Mouse (Mus musculus) lung, adult 18-20 months (tissue): Measurements from ENCODE around the gene Pkmyt1.

Experiments used
- DNase-seq, 2 experiments: peaks; one replicate each; pipeline ENCODE4 v3.0.0; 2022; ENCODE audit warnings: mixed read lengths in 2 of 2

The Pkmyt1 gene

GRCm38 (mm10) chr17:23725999-23726757 is at the start of gene Pkmyt1:
Gene Pkmyt1, plus strand, starts transcription at chr17:23726336.
- DNase-seq, result peak; percentile 94 to 96

DNA sequence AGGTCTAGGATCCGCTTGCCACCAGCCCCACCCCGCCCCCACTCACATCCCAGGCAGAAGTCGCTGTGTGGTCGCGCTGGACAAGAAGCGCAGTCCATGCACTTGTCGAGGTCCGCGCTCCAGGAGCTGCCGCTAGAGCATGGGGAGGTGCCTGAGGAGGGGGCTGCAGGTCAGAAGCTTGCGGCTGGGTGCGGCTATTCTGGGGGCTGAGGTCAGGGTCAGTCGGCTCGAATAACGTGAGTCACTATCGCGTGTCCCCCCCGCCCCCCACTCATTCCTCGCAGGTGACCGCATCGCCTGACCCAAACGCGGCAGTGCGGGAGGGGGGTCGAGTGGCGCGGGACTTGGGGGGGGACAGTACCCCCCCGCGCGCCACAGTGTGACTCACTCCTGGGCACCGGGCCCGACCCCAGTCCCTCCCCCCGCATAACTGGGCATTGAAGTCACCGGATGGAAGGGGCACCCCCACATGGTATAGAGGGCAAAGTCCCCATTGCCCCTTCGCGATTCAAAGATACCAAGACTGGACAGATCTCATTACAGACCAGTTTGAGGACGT is 49.6 kb upstream of the Pkmyt1 start:
- DNase-seq, result peak; percentile 64 to 66

GRCm38 (mm10) chr17:23677236-23677679 is 48.9 kb upstream of the Pkmyt1 start, which contains the start of gene Tnfrsf12a:
Gene Tnfrsf12a, minus strand, starts transcription at chr17:23677468.
- DNase-seq, result peak; percentile 90 to 92

GRCm38 (mm10) chr17:23679127-23679835 is 46.9 kb upstream of the Pkmyt1 start, which contains the start of gene Cldn6:
Gene Cldn6, plus strand, starts transcription at chr17:23679249.
- DNase-seq, result no peak

DNA sequence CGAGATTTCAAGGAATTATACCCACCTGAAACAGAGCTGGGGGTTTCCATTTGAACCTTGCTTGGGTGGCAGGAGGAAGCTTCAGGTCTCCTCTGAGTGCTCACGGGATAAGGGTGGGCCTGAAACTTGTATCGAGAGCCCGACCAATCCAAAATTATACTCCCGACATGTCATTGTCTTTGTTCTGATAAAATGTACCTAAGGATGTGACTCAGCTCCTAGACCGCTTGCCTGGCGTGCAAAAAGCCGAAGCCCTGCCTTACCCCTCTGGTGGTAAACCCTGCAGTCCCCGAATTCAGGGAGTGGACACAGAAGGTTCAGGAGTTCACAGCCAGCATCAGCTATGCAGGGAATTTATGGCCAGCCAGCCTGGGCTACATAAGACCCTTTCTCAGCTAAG is 45.8 kb upstream of the Pkmyt1 start:
- no peak for DNase-seq

GRCm38 (mm10) chr17:23681086-23681485 is 45.0 kb upstream of the Pkmyt1 start:
- peak in 1 of 2 experiments; percentile 31 for DNase-seq

DNA sequence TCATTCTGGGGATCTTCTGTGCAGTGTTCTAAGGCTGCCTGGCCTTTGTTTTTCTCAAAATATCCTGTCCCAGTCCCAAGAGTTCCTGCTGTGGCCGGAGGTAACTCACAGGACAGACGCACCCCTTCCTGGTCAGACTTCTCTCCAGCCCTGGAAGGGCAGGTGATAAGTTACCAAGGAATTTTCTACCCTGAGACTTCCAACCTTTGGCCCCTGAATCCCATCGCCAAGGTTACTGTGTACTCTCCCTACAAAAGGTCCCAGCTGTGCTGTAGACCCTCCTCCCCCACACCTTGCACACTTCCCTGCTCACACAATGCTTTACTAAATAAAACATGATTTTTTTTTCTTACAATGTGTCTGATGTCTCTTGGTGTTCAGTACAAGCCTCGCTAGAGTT is 44.0 kb upstream of the Pkmyt1 start:
- no peak for DNase-seq

GRCm38 (mm10) chr17:23682530-23682929 is 43.6 kb upstream of the Pkmyt1 start:
- DNase-seq, result no peak

DNA sequence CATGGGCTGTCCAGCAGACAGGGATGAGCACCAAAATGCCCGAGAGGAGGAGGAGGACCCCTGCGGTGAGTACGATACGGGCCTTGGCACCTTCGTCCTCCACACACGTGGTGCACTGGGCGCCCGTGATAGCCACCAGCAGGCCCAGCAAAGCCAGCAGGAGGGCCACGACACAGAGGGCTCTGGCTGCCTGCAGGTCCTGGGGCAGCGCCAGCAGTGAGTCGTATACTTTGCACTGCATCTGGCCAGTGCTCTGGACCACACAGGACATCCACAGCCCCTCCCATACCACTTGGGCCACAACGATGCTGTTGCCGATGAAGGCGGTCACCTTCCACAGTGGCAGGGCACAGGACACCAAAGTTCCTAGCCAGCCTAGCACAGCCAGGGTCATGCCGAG is 42.9 kb upstream of the Pkmyt1 start:
- DNase-seq, result no peak

GRCm38 (mm10) chr17:23683856-23684672 is 42.1 kb upstream of the Pkmyt1 start, which contains the start of gene Cldn9:
Gene Cldn9, minus strand, starts transcription at chr17:23684026.
- DNase-seq, result no peak

GRCm38 (mm10) chr17:23694491-23694890 is 31.6 kb upstream of the Pkmyt1 start:
- no peak for DNase-seq

- no peak for DNase-seq
Observed at GRCm38 (mm10) chr17:23695801-23696200, 30.3 kb upstream of the Pkmyt1 start.

DNA sequence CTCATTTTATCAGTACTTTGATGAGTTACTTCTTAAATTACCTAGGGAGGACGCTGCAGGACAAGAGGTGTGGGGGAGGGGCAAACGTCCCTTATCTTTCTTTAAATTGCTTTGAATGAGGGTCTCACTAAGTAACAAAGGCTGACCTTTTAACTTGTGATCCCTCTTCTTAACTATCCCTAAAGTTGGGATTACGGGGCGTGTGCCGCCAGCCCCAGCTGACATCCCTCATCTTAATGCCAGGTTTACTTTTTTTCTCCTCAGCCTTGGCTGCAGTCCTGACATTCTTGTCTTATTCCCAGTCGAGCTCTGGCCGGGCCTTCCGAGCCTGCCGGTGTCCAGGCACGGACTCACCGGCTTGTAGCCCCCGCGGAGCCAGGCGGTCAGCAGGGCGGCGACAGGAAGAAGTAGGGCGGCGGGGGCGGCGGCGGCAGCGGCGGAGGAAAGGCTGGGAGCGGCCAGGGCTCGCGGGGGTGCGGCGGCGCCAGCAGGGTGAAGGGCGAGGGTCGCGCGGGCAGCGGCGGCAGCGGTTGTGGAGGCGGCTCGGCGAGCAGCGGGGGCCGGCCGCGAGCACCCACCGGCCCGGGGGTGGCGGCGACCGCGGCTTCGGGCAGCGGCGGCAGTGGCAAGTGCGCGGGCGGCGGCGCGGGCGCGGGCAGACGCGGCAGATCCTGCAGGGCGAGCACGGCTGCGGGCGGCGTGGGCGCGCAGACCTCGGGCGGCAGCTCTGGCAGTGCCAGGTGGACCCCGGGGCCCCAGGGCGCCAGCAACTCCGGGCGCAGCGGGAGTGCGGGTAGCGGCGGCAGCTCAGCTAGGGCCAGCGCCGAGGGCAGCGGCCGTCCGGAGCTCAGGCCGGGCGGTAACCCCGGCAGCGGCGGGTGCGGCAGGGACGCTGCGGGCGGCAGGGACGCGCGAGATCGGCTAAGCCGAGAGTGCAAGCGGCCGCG is 26.7 kb upstream of the Pkmyt1 start:
- peak; percentile 55 to 56 for DNase-seq

DNA sequence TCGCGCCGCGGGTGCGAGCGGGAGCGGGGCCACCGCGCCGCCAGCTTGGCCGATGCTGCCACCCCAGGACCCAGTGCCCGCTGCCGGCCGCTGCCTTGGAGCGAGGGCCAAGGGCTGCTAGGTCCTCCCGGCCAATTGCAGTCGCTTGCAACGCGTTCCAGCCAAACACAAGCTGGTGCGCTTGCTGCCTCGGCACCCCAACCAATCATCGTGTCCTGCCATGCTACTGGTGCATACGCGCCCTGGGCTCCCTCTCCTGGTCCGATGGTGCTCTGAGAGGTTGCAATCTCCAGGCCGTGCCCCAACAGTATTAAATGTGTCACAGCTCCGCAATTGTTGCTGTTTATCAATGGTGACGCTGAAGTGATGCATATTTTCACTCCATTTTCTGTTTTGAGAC is 26.1 kb upstream of the Pkmyt1 start:
- DNase-seq, result peak; percentile 93 to 95

GRCm38 (mm10) chr17:23703301-23703700 is 22.8 kb upstream of the Pkmyt1 start:
- no peak for DNase-seq

DNA sequence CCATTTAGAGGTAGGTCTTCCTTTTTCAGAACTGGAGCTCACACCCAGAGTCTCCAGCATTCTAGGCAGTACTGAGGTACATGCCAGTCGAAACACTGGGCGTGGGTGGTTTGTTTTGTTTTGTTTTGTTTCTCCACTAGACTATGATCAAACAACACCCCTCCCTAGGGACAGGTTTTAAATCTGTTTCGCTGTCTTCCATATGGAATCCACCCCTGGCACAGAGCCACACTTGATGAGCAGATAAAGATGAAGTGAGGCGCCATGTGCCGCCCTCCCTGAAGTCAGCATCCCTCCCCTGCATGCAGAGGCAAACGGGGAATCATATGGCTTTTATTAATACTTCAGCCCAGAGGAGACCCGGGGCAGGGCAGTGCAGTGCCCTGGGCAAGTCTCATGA is 21.4 kb upstream of the Pkmyt1 start:
- no peak for DNase-seq

DNA sequence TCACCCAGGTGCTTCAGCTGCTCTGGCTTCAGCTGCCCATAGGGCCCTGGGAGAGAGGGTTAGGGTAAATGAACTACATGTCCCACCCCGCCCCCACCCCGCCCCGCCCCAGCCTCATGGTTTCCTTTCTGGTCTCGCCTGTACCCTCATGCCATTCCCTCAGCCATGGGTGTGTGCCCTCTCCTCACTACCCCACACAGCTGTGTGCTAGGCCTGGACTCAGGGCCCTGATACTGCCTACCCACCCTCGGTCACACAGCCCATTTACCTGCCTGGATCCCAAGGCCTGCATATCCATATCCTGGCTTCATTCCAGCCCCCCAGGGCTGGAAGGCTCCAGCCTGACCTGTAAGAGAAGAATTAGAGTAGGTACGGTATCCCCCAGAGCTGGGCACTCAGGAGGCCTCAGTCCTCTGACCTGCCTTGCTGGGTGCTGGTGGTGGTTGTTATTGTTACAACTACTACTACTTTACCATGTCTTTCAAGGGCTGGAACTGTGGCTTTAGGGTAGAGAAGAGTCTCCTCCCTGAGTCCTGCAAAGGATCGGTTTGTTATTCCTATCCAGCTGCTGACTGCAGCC is 20.5 kb upstream of the Pkmyt1 start:
- DNase-seq, result no peak

DNA sequence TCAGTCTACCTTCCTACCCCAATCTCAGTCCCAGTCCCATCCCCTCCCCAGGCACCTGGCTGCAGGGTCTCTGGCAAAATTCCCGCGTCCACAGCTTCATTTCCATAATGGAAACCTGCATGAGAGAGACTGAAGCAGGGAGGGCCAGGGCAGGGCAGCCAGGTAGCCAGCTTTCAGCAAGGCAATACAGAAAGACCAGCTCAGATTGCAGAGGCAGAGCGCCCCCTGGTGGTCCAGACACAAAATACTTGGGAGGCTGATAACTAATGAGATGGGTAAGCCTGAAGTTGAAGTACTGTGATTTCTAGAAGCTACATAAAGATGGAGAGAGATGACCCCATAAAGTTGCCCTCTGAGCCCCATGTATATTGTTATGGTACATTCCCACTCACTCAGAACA is 19.9 kb upstream of the Pkmyt1 start:
- peak; percentile 67 to 70 for DNase-seq

- no peak for DNase-seq
Observed at GRCm38 (mm10) chr17:23717003-23717402, 9.1 kb upstream of the Pkmyt1 start.

DNA sequence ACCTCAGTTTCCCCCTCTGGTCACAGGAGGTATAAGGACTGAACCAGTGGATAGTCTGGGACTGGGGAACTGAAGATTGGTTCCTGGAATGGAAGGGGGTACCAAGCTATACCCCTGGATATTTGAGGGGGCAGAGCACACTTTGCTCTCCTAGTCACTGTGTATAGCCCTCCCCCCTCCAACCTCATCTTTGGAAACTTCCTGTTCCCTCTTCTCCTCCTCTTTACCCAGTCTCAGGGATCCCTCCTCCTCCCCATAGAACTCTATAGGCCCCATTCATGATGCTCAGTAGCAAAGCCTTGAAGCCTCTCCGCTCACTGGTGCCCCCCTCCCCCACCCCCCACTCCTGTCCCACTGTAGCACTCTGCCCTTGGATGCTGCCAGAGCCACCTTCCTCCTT is 6.7 kb upstream of the Pkmyt1 start:
- DNase-seq, result no peak

GRCm38 (mm10) chr17:23721886-23722285 is 4.2 kb upstream of the Pkmyt1 start:
- DNase-seq, result no peak
